Mouse (Mus musculus) olfactory bulb, adult 2 months (tissue): ENCODE results near the gene Cirbp.
A peak's percentile ranks its signal among the peaks of the same experiment; 100 is the strongest.

Experiments
- CTCF ChIP-seq: fragments of 200-500 bp; IDR thresholded peaks from 2 replicates; pipeline ENCODE4 v1.5.1; 2012; ENCODE audit warnings: low read depth, mild to moderate bottlenecking, low read length, moderate library complexity; ENCODE audit not compliant: insufficient read depth
- POLR2A ChIP-seq: fragments of 200-500 bp; IDR thresholded peaks from 2 replicates; pipeline ENCODE4 v1.6.1; 2012; ENCODE audit warnings: mild to moderate bottlenecking, low read depth, low read length, moderate library complexity; ENCODE audit not compliant: insufficient read depth

GRCm38 (mm10) chr10:80199440-80200008 lies 33.7 kb downstream of the Cirbp start:
- TF ChIP-seq POLR2A (no peak), CTCF (peak; percentile 64; the same call in 1 of the 2 replicates)
